Mouse (Mus musculus) liver, embryonic 11.5 days (tissue): ENCODE measurements around the gene Chp1. TPM values are rescaled to one million over a fixed set of nuclear protein-coding genes. Genes with fewer than 3 reads are reported as not detected.
"Not testable (repeated sequence)": the region's sequence is repeated elsewhere in the genome, so short reads cannot be mapped to it uniquely, and the experiment has no call there.

Source experiments
- ATAC-seq: fragments of 200-750 bp; cut with Nextera tagmentation; replicated peaks from 2 replicates; pipeline ENCODE4 v1.8.0; 2017; ENCODE audit warnings: moderate number of reproducible peaks, mild to moderate bottlenecking, moderate TSS enrichment, moderate library complexity; ENCODE audit not compliant: low FRiP score
- DNase-seq: peaks from one replicate; pipeline ENCODE4 v3.0.0-alpha.2; 2017; ENCODE audit warnings: low spot score
- H3K27ac ChIP-seq: fragments of 300-500 bp; sonication (generic); 2 replicates; pipeline ENCODE4 v1.5.1; 2014; ENCODE audit warnings: mild to moderate bottlenecking, low read depth, low read length, control low read depth
- H3K27me3 ChIP-seq: fragments of 300-500 bp; sonication (generic); replicated peaks from 2 replicates; pipeline ENCODE4 v1.6.1; 2014; ENCODE audit warnings: low read length, mixed read lengths; ENCODE audit not compliant: control insufficient read depth, insufficient read depth
- H3K36me3 ChIP-seq: fragments of 300-500 bp; sonication (generic); 2 replicates; pipeline ENCODE4 v1.6.1; 2014; ENCODE audit warnings: mild to moderate bottlenecking, low read length, moderate library complexity, mixed read lengths; ENCODE audit not compliant: control insufficient read depth, insufficient read depth
- H3K4me1 ChIP-seq: fragments of 300-500 bp; sonication (generic); replicated peaks from 2 replicates; pipeline ENCODE4 v1.6.1; 2014; ENCODE audit warnings: low read length, mixed read lengths; ENCODE audit not compliant: control insufficient read depth, insufficient read depth
- H3K4me2 ChIP-seq: fragments of 300-500 bp; sonication (generic); 2 replicates; pipeline ENCODE4 v1.6.1; 2014; ENCODE audit warnings: mild to moderate bottlenecking, control low read depth, moderate library complexity
- H3K4me3 ChIP-seq: fragments of 300-500 bp; sonication (generic); 2 replicates; pipeline ENCODE4 v1.5.1; 2014; ENCODE audit warnings: low read depth, low read length, control low read depth
- H3K9ac ChIP-seq: fragments of 300-500 bp; sonication (generic); 2 replicates; pipeline ENCODE4 v1.6.1; 2014; ENCODE audit warnings: low read depth, low read length, control low read depth
- H3K9me3 ChIP-seq: fragments of 300-500 bp; sonication (generic); 2 replicates; pipeline ENCODE4 v1.6.1; 2016; ENCODE audit warnings: low read length, inconsistent platforms, mixed read lengths; ENCODE audit not compliant: control insufficient read depth
- WGBS: fragments of 180-500 bp; shearing (Covaris S2); extraction: QIAGEN DNeasy Blood & Tissue Kit; methylation state at CpG from one replicate; pipeline ENCODE4 v1.1.7; 2014; 5-methylcytosine and 5-hydroxymethylcytosine counted together
- polyA plus RNA-seq: library from polyadenylated mRNA; unstranded; fragments of >200 nt; fragmentation: Nextera tagmentation; extraction: Ambion mirVana; gene quantifications from 2 replicates; pipeline ENCODE4 v1.2.1, GENCODE M21; 2014

Chp1 gene
- polyA plus RNA-seq, 1 experiment from 2014 or later, result 40.1 TPM

- H3K27me3 ChIP-seq, ATAC-seq, H3K9me3 ChIP-seq, H3K36me3 ChIP-seq, DNase-seq: not testable (repeated sequence)
- peak overlapping the region; percentile 75 for H3K27ac ChIP-seq
- peak overlapping the region; percentile 62 for H3K4me2 ChIP-seq
- H3K9ac ChIP-seq, result peak overlapping the region; percentile 83
- 8% methylated on average over 6 of the region's 6 CpGs for WGBS
- H3K4me3 ChIP-seq, result peak overlapping the region; percentile 88
- H3K4me1 ChIP-seq, result peaks cover 11% of the 10 kb centered on the region
These were observed 71.5 kb downstream of the Chp1 start for GRCm38 (mm10) chr2:119619002-119619401.

GRCm38 (mm10) chr2:119621302-119621701 is 73.8 kb downstream of the Chp1 start:
- H3K4me1 ChIP-seq, result peaks cover 11% of the 10 kb centered on the region
- peak overlapping the region; percentile 44 for H3K4me2 ChIP-seq
- no peaks in the 10 kb centered on the region for H3K9me3 ChIP-seq
- no peaks in the 10 kb centered on the region for H3K27me3 ChIP-seq
- H3K9ac ChIP-seq, result no peak overlapping the region
- no peak overlapping the region for H3K27ac ChIP-seq
- no peak overlapping the region; the same call in 1 of the 2 replicates for H3K4me3 ChIP-seq
- no peak for DNase-seq
- ATAC-seq, result no peak
- H3K36me3 ChIP-seq, result peaks cover 6% of the 10 kb centered on the region; the same call in 1 of the 2 replicates
- WGBS, result 99% methylated on average over 2 of the region's 2 CpGs

Other genes starting within 250 kb of the Chp1 start
- 5.3 and 5.9 TPM in 2 replicates for gene Dll4, start 221.9 kb upstream of the Chp1 start, polyA plus RNA-seq
- 2.9 and 3.2 TPM in 2 replicates for gene Chac1, start 196.5 kb upstream of the Chp1 start, polyA plus RNA-seq
- gene Ino80, start 70.0 kb upstream of the Chp1 start, polyA plus RNA-seq, result 4.2 and 4.9 TPM in 2 replicates
- gene Exd1, start 70 bp upstream of the Chp1 start, polyA plus RNA-seq, result 0.25 and 0.29 TPM in 2 replicates
- 76.5 and 88.3 TPM in 2 replicates for gene Nusap1, start 70.6 kb downstream of the Chp1 start, polyA plus RNA-seq
- 42.0 and 47.7 TPM in 2 replicates for gene Oip5, start 70.8 kb downstream of the Chp1 start, polyA plus RNA-seq
- gene Ndufaf1, start 115.1 kb downstream of the Chp1 start, polyA plus RNA-seq, result 64.6 and 66.9 TPM in 2 replicates
- gene Rtf1, start 127.4 kb downstream of the Chp1 start, polyA plus RNA-seq, result 21.5 and 25.3 TPM in 2 replicates
- gene Itpka, start 194.6 kb downstream of the Chp1 start, polyA plus RNA-seq, result 3.9 and 4.0 TPM in 2 replicates
- gene Ltk, start 212.7 kb downstream of the Chp1 start, polyA plus RNA-seq, result 0.19 and 0.43 TPM in 2 replicates
- 29.1 and 30.0 TPM in 2 replicates for gene Rpap1, start 239.8 kb downstream of the Chp1 start, polyA plus RNA-seq